Mouse (Mus musculus): ENCODE measurements around the gene Ms4a10. TPM values are rescaled to one million over a fixed set of nuclear protein-coding genes. Genes with fewer than 3 reads are reported as not detected.

The Ms4a10 gene
- polyA plus RNA-seq, 1 experiment, result 341 TPM

GRCm38 (mm10) chr19:10965721-10966120, 8.7 kb downstream of the Ms4a10 start:
- WGBS, result 90% methylated on average over 7 of the region's 7 CpGs
- Histone ChIP-seq H3K27ac (ENCODE audit: insufficient read depth, low read depth, low read length) (no peak overlapping the region), H3K4me3 (ENCODE audit: low read depth, low read length) (no peak overlapping the region), H3K4me1 (ENCODE audit: control insufficient read depth, insufficient read depth, insufficient read length, low read length) (peaks cover 2% of the 10 kb centered on the region; the same call in 1 of the 2 replicates), H3K36me3 (ENCODE audit: control insufficient read depth, insufficient read depth, low read length) (peaks cover 45% of the 10 kb centered on the region), H3K27me3 (ENCODE audit: control insufficient read depth, insufficient read depth, low read length) (no peaks in the 10 kb centered on the region)
- no peak for TF ChIP-seq CTCF (IDR thresholded peaks at IDR 0.05; ENCODE audit: extremely low read depth, insufficient read length, insufficient replicate concordance, low read depth, low read length)
- no peak for TF ChIP-seq POLR2A (IDR thresholded peaks at IDR 0.05; ENCODE audit: low read depth, low read length)

- Histone ChIP-seq H3K27ac (ENCODE audit: insufficient read depth, low read depth, low read length) (no peak overlapping the region), H3K27me3 (ENCODE audit: control insufficient read depth, insufficient read depth, low read length) (no peaks in the 10 kb centered on the region), H3K4me1 (ENCODE audit: control insufficient read depth, insufficient read depth, insufficient read length, low read length) (peaks cover 2% of the 10 kb centered on the region; the same call in 1 of the 2 replicates), H3K36me3 (ENCODE audit: control insufficient read depth, insufficient read depth, low read length) (peaks cover 17% of the 10 kb centered on the region; the same call in 1 of the 2 replicates), H3K4me3 (ENCODE audit: low read depth, low read length) (no peak overlapping the region)
- WGBS, result 53% methylated on average over 12 of the region's 12 CpGs
- no peak for TF ChIP-seq CTCF (IDR thresholded peaks at IDR 0.05; ENCODE audit: extremely low read depth, insufficient read length, insufficient replicate concordance, low read depth, low read length)
- TF ChIP-seq POLR2A (IDR thresholded peaks at IDR 0.05; ENCODE audit: low read depth, low read length), result no peak
These were observed 14.5 kb downstream of the Ms4a10 start for GRCm38 (mm10) chr19:10959978-10960346.

GRCm38 (mm10) chr19:10959085-10959977, 15.1 kb downstream of the Ms4a10 start:
- Histone ChIP-seq H3K4me1 (ENCODE audit: control insufficient read depth, insufficient read depth, insufficient read length, low read length) (peaks cover 2% of the 10 kb centered on the region; the same call in 1 of the 2 replicates), H3K27ac (ENCODE audit: insufficient read depth, low read depth, low read length) (no peak overlapping the region), H3K4me3 (ENCODE audit: low read depth, low read length) (no peak overlapping the region), H3K36me3 (ENCODE audit: control insufficient read depth, insufficient read depth, low read length) (peaks cover 12% of the 10 kb centered on the region; the same call in 1 of the 2 replicates), H3K27me3 (ENCODE audit: control insufficient read depth, insufficient read depth, low read length) (no peaks in the 10 kb centered on the region)
- TF ChIP-seq CTCF (IDR thresholded peaks at IDR 0.05; ENCODE audit: extremely low read depth, insufficient read length, insufficient replicate concordance, low read depth, low read length), result peak; percentile 20; the same call in 1 of the 2 replicates
- no peak for TF ChIP-seq POLR2A (IDR thresholded peaks at IDR 0.05; ENCODE audit: low read depth, low read length)
- WGBS, result 30% methylated on average over 11 of the region's 11 CpGs

GRCm38 (mm10) chr19:10952021-10952939, 22.2 kb downstream of the Ms4a10 start:
- no peak overlapping the region for H3K27ac ChIP-seq (ENCODE audit: insufficient read depth, low read depth, low read length)
- TF ChIP-seq CTCF (IDR thresholded peaks at IDR 0.05; ENCODE audit: extremely low read depth, insufficient read length, insufficient replicate concordance, low read depth, low read length), result no peak
- TF ChIP-seq POLR2A (IDR thresholded peaks at IDR 0.05; ENCODE audit: low read depth, low read length), result no peak
- 54% methylated on average over 11 of the region's 11 CpGs for WGBS

GRCm38 (mm10) chr19:10949558-10949957, 24.9 kb downstream of the Ms4a10 start:
- no peaks in the 10 kb centered on the region for H3K27me3 ChIP-seq (ENCODE audit: control insufficient read depth, insufficient read depth, low read length)
- TF ChIP-seq CTCF (IDR thresholded peaks at IDR 0.05; ENCODE audit: extremely low read depth, insufficient read length, insufficient replicate concordance, low read depth, low read length) (no peak), POLR2A (IDR thresholded peaks at IDR 0.05; ENCODE audit: low read depth, low read length) (no peak)
- peak overlapping the region; percentile 11; the same call in 1 of the 2 replicates for H3K27ac ChIP-seq (ENCODE audit: insufficient read depth, low read depth, low read length)
- peak overlapping the region; percentile 78 for H3K4me3 ChIP-seq (ENCODE audit: low read depth, low read length)
- peaks cover 12% of the 10 kb centered on the region for H3K4me1 ChIP-seq (ENCODE audit: control insufficient read depth, insufficient read depth, insufficient read length, low read length)
- 19% methylated on average over 9 of the region's 9 CpGs for WGBS
- peaks cover 7% of the 10 kb centered on the region; the same call in 1 of the 2 replicates for H3K36me3 ChIP-seq (ENCODE audit: control insufficient read depth, insufficient read depth, low read length)

More at GRCm38 (mm10) chr19:10952021-10952939, 22.2 kb downstream of the Ms4a10 start:
- Histone ChIP-seq H3K4me1 (ENCODE audit: control insufficient read depth, insufficient read depth, insufficient read length, low read length) (peaks cover 5% of the 10 kb centered on the region), H3K36me3 (ENCODE audit: control insufficient read depth, insufficient read depth, low read length) (no peaks in the 10 kb centered on the region), H3K27me3 (ENCODE audit: control insufficient read depth, insufficient read depth, low read length) (no peaks in the 10 kb centered on the region), H3K4me3 (ENCODE audit: low read depth, low read length) (no peak overlapping the region)

GRCm38 (mm10) chr19:10949112-10949511, 25.4 kb downstream of the Ms4a10 start, which contains the start of gene Ccdc86:
TSS of gene Ccdc86 (minus strand) at chr19:10949266.
- Histone ChIP-seq H3K4me1 (ENCODE audit: control insufficient read depth, insufficient read depth, insufficient read length, low read length) (peaks cover 12% of the 10 kb centered on the region), H3K27me3 (ENCODE audit: control insufficient read depth, insufficient read depth, low read length) (no peaks in the 10 kb centered on the region), H3K4me3 (ENCODE audit: low read depth, low read length) (peak within 1 kb of the TSS; percentile 78), H3K27ac (ENCODE audit: insufficient read depth, low read depth, low read length) (peak within 1 kb of the TSS; percentile 11; the same call in 1 of the 2 replicates), H3K36me3 (ENCODE audit: control insufficient read depth, insufficient read depth, low read length) (peaks cover 10% of the 10 kb centered on the region)
- TF ChIP-seq POLR2A (IDR thresholded peaks at IDR 0.05; ENCODE audit: low read depth, low read length) (peak; percentile 58), CTCF (IDR thresholded peaks at IDR 0.05; ENCODE audit: extremely low read depth, insufficient read length, insufficient replicate concordance, low read depth, low read length) (no peak)
- WGBS, result under 1% methylated on average over 30 of the region's 30 CpGs

Data from small intestine, adult 2 months (tissue).